Comparison of ENCODE assay signal across 9 mouse cellular contexts in the genomic region with DNA sequence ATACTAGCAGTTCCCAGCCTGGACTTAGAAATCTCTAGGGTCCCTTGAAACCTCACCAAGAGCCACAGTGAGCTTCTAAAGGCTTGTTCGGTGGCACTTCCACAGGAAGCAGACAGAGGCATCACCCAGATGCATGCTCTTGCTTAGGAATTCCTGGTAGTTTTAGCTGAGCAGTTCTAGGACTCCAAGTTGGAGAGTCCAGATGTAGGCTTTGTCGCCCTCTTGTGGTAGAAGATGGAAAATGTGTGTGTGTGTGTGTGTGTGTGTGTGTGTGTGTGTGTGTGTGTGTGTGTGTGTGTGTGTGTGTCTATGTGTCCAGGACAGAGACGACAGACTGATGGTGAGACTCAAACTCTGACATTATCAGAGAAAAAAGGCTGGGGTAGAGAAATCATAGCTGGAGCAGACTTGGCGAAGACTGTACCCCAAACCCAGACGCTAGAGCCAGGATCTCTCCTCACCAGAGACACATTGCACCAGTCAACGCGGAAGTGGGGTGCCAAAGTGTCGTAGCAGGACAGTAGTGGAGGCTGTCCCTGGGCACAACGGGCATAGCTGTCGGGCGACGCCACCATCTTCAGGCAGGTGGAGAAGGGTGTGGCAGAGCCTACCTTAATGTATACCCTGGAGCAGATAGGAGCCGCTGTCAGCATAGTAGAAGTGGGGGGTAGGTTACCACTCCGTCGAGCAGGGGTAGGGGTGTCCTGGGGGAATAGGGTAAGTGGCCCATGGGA. TPM values are rescaled to one million over a fixed set of nuclear protein-coding genes. Genes with fewer than 3 reads are reported as not detected.
DNase-seq lines count a peak whose midpoint lies in the region; ATAC-seq lines count a peak whose summit lies in the region.
"Had no signal": no experiment of that assay in that cellular context is flagged by ENCODE, and none has a peak within 500 bp of the region (broad histone marks: within the 10 kb centered on the region; RNA-seq: fewer than 3 reads in every experiment).

No protein-coding gene starts in this region.

- peaks cover 15% of the 10 kb centered on the region for H3K4me1 ChIP-seq in heart, embryonic 11.5 days (ENCODE audit: control insufficient read depth, insufficient read depth, low read length)
- peaks cover 29% of the 10 kb centered on the region for H3K4me1 ChIP-seq in heart, embryonic 12.5 days (replicated peaks)
- H3K4me1 ChIP-seq: limb, embryonic 13.5 days had no signal

- no peak overlapping the region for H3K4me3 ChIP-seq in heart, embryonic 11.5 days (ENCODE audit: low read depth, low read length)
- H3K4me3 ChIP-seq in heart, embryonic 12.5 days = no peak overlapping the region
- H3K4me3 ChIP-seq: limb, embryonic 13.5 days had no signal

- no peak for ATAC-seq in heart, embryonic 11.5 days (replicated peaks; ENCODE audit: insufficient number of reproducible peaks, low FRiP score, low TSS enrichment)
- 0 out of 2 replicates have a peak, but pooled peaks have one; percentile 44 for ATAC-seq in heart, embryonic 12.5 days (ENCODE audit: insufficient number of reproducible peaks, low FRiP score)

- 56% methylated on average over 15 of the region's 15 CpGs for WGBS in heart, embryonic 11.5 days (ENCODE audit: insufficient replicate concordance)
- WGBS in heart, embryonic 12.5 days = 56% methylated on average over 15 of the region's 15 CpGs

- H3K9ac ChIP-seq in heart, embryonic 11.5 days (ENCODE audit: low read depth, low read length) = no peak overlapping the region
- H3K9ac ChIP-seq in heart, embryonic 12.5 days = no peak overlapping the region
- H3K9ac ChIP-seq: limb, embryonic 13.5 days had no signal

- no peak overlapping the region for H3K4me2 ChIP-seq in heart, embryonic 11.5 days
- no peak overlapping the region for H3K4me2 ChIP-seq in heart, embryonic 12.5 days
- H3K4me2 ChIP-seq: limb, embryonic 13.5 days had no signal

- peak; percentile 70 to 90 for DNase-seq in heart, adult 18-20 months
- DNase-seq in ZHBTc4 (ENCODE audit: low read depth, low spot score) = peak; percentile 84
- peak; percentile 74 for DNase-seq in embryo, embryonic 11.5 days (ENCODE audit: low read depth, low spot score)
- peak; percentile 86 to 88 for DNase-seq in kidney, postnatal 4 days
- peak; percentile 91 for DNase-seq in lung, postnatal 36 days
- peak; percentile 68 to 74 for DNase-seq in right cerebral cortex, postnatal 36 days (ENCODE audit: low spot score in 2 of 2)

- H3K36me3 ChIP-seq in heart, embryonic 11.5 days (ENCODE audit: control insufficient read depth, insufficient read depth, low read length) = no peaks in the 10 kb centered on the region
- no peaks in the 10 kb centered on the region for H3K36me3 ChIP-seq in heart, embryonic 12.5 days
- H3K36me3 ChIP-seq: limb, embryonic 13.5 days had no signal

- no peaks in the 10 kb centered on the region for H3K9me3 ChIP-seq in heart, embryonic 11.5 days (replicated peaks; ENCODE audit: control insufficient read depth, low read length)
- no peaks in the 10 kb centered on the region for H3K9me3 ChIP-seq in heart, embryonic 12.5 days (replicated peaks)
- H3K9me3 ChIP-seq: limb, embryonic 13.5 days had no signal

- H3K27ac ChIP-seq in heart, embryonic 11.5 days (ENCODE audit: low read depth, low read length) = no peak overlapping the region
- no peak overlapping the region for H3K27ac ChIP-seq in heart, embryonic 12.5 days (ENCODE audit: poor library complexity, severe bottlenecking)
- H3K27ac ChIP-seq: limb, embryonic 13.5 days had no signal

- peaks cover 3% of the 10 kb centered on the region; the same call in 1 of the 2 replicates for H3K27me3 ChIP-seq in heart, embryonic 11.5 days (ENCODE audit: control insufficient read depth, insufficient read depth, low read length)
- no peaks in the 10 kb centered on the region for H3K27me3 ChIP-seq in heart, embryonic 12.5 days (replicated peaks)

RNA-seq across cellular contexts. Expression of gene Hils1, which starts 3.0 kb away (rescaled TPM):
- total RNA-seq in heart, adult 18-20 months (2021) = not detected
- 0.24 TPM in 1 of 2 replicates, not detected in the other for polyA plus RNA-seq in heart, embryonic 11.5 days (2014; fragmentation: Nextera tagmentation; extraction: Ambion mirVana)
- 0.30 TPM in 1 of 2 replicates, not detected in the other for polyA plus RNA-seq in heart, embryonic 12.5 days (2016; fragmentation: Nextera tagmentation; extraction: Ambion mirVana)
- polyA plus RNA-seq: limb, embryonic 13.5 days had no signal

RNA-seq across cellular contexts. Expression of gene Sgca, which starts 5.8 kb away (rescaled TPM):
- total RNA-seq in heart, adult 18-20 months (2021) = 100 to 1,000 TPM; 182 to 184 TPM
- polyA plus RNA-seq in heart, embryonic 11.5 days (2014; fragmentation: Nextera tagmentation; extraction: Ambion mirVana) = 24.7 and 25.3 TPM in 2 replicates
- 20.6 and 26.6 TPM in 2 replicates for polyA plus RNA-seq in heart, embryonic 12.5 days (2016; fragmentation: Nextera tagmentation; extraction: Ambion mirVana)

RNA-seq across cellular contexts. Expression of gene Ppp1r9b, which starts 20.5 kb away (rescaled TPM):
- 10 to 100 TPM; 44.8 to 47.2 TPM for total RNA-seq in heart, adult 18-20 months (2021)
- polyA plus RNA-seq in heart, embryonic 11.5 days (2014; fragmentation: Nextera tagmentation; extraction: Ambion mirVana) = 11.4 and 16.3 TPM in 2 replicates
- polyA plus RNA-seq in heart, embryonic 12.5 days (2016; fragmentation: Nextera tagmentation; extraction: Ambion mirVana) = 10.4 and 12.2 TPM in 2 replicates

RNA-seq across cellular contexts. Expression of gene Col1a1, which starts 34.4 kb away (rescaled TPM):
- total RNA-seq in heart, adult 18-20 months (2021) = 10 to 100 TPM; 43.0 to 53.3 TPM
- polyA plus RNA-seq in heart, embryonic 11.5 days (2014; fragmentation: Nextera tagmentation; extraction: Ambion mirVana) = 129 and 157 TPM in 2 replicates
- 404 and 446 TPM in 2 replicates for polyA plus RNA-seq in heart, embryonic 12.5 days (2016; fragmentation: Nextera tagmentation; extraction: Ambion mirVana)

RNA-seq across cellular contexts. Expression of gene Samd14, which starts 39.3 kb away (rescaled TPM):
- total RNA-seq in heart, adult 18-20 months (2021) = 1 to 10 TPM; 1.1 to 1.9 TPM
- 16.0 and 16.3 TPM in 2 replicates for polyA plus RNA-seq in heart, embryonic 11.5 days (2014; fragmentation: Nextera tagmentation; extraction: Ambion mirVana)
- polyA plus RNA-seq in heart, embryonic 12.5 days (2016; fragmentation: Nextera tagmentation; extraction: Ambion mirVana) = 14.8 and 16.5 TPM in 2 replicates
